Mouse (Mus musculus) v-Abl transformed pro-B cells (cell line): ENCODE data around the gene Srebf1.

Experiments
- in situ Hi-C, 2 experiments: fragments of 400-800 bp; cut with MboI; formaldehyde crosslinking; loops; one replicate each; pipeline ENCODE4 v1.15.1; 2025; ENCODE audit not compliant: unreplicated experiment in 2 of 2

The Srebf1 gene

DNA sequence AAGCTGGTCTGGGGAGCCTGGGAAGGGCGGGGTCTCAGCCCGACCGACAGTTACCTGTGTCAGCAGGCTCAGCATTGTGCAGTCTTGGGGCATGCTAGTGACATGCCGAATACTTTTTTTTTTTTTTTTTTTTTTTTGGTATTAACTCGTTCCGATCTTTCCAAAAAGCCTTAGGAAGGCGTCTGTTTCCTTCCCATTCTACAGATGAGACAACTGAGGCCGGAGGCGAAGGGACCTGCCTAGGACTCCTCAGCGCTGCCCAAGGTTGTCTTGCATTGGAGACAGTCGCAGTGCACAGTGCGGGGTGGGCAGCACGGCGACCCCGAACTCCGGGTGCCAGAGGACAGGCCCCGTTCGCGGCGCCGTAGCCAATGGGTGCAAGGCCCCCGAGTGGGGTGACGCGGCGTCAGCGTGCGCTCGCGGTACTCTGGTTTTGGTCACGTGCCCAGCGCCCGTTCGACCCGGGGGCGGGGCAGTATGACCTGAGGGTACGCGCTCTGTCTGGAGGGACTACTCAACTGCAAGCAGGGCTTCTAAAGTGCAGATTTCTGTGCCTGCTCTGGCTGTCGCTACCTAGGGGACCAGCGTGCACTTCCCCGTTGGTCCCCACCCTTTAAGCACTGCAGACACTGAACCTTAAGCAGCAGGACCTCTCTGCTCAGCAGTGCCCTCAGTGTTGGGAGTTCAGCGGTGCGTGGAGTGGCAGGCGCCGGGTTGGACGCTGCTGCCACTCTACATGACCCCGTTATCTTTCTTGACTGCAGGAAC is at the start of gene Srebf1:
Gene Srebf1 (minus strand): TSS at position 113 of the 768 bp plus-strand sequence.
- in situ Hi-C loops: no loop called here

DNA sequence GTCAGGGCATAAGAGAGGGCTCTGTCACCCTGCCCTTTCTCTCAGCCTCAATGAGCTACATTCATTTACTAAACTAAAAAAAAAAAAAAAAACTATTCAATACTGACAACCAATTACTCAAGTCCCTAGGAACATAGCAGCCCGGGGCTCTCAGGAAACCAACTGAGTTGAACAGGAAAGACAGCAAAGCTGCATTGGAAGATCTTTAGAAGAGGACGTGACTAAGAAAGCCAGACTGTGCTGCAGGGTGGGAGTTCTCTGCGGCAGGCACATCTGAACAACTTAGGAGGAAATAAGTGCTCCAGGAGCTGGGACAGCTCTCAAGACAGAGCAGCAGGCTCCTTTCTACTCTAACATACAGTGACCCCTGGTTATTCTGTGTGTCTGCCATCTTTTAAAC is 46.2 kb upstream of the Srebf1 start:
- in situ Hi-C loops: no loop called here

DNA sequence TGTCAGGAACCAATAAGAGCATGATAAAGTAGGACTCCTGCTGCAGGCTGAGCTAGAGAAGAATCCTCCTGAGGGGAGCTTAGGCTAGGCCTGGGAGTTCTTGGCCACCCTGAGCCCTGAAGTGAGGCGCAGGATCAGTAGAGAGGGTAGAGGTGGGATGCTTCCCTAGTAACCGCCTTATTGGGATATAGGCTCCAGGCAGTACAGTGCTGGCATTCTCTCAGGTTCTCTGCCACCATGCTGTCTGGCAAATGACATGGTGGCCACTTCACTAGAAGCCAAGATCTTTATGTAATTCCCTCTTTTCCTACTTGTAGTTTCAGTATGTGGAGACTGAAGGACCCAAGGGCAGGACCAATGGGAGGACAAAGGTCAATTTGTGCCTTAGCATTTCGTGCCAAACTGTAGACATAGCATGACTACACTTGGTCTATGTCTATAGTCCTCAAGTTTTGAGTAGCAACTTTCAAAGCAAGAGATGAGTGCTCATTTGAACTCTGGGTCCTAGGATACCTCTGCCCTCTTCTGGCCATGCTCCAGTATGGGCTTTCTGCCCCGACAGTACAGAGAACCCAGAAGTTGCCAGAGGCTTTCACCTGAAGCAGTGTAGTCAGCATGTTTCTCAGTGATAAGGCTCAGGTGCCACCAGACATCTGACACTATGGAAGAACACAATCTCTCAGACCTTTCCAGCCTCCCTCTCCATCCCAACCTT is 43.0 kb upstream of the Srebf1 start:
- in situ Hi-C loops: no loop called here

DNA sequence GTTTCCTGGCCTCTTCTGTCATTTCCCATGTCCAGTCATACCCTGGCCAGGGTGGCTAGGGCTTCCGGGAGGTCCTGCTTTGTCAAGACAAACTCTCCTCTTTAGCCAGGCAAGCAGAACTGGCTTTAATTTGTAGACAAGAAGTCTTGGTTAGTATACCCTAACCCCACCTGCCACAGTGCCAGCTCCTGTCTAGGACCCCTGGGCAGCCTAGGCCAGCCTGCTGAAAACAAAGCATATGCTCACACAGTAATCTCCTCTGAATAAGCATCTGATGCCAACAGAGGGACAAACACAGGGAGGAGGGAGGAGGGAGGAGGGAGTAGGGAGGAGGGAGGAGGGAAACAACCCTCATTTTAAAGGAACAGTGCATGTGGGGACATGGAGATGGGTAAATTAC is 42.3 kb upstream of the Srebf1 start:
- in situ Hi-C loops: no loop called here

DNA sequence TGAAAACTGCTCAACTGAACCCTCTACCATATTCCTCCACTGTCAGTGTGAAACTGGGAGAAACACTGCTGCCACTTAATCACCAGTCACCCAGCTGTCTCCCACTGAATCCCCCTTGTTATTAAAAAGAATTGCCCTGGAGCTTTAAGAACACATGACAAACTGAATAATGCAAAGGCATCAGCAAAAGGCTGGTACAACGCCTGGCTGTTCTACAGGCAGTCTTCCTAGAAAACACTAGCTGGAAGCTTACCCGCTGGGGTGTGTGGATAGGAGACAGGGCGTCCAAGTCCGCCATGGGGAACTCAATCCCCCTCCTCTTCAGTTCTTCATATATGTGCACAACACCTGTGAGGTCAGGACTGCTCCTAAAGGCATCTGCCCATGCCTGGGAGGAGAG is 40.0 kb upstream of the Srebf1 start:
- in situ Hi-C loops: no loop called here

DNA sequence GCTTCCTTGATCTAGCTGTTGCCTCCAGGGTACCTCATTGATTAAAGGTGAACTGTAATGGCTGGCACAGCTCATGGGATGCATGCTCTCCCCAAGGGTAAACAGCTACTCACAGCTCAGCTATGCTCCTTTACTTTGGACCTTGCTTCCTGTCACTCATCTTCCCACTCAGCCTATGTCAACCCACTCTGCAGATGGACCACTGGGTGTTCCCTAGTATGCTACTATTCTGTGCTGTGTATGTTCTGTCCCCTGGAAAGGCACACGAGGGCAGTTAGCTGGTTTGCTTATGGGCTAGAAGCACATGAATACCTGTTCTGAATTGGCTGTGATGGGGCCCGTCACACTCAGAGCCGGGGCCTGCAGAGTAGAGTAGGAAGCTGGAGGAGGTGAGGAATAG is 38.4 kb upstream of the Srebf1 start:
- in situ Hi-C loops: no loop called here

DNA sequence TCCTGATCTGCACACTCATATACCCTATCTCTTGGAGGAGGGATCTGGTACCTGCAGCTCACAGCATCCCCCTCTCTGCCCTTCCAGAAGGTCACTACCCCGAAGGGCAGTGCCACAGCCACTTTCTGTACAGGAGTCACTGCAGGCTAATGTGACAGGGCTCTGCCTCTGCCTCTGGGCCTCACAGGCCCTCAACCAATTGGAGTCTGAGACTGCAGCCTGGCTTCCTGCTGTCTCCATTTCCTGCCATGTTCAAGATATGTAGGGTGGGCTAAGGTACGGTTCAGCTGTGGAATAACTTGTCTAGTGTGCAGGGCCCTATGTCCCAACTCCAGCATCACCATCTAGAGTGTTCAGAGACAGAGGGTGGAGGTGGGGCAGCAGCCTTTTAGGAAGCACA is 35.3 kb upstream of the Srebf1 start:
- in situ Hi-C loops: no loop called here

DNA sequence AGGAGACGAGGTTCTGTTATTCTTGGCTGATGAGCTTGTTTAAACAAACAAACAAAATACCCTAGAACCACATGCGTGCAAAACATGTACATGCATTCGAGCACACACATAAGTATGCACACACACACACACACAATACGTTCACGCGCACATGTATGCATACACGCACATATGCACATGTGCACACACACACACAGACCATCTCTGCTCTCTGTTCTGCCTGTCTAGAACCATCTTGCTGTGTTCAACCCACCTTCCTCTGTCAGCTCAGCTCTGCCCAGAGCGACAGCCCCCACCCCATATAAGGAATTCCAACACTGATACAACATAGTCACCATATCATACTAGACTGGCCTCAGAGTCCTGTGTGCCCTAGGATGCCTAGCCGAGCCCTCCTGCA is 34.3 kb upstream of the Srebf1 start:
- in situ Hi-C loops: no loop called here

DNA sequence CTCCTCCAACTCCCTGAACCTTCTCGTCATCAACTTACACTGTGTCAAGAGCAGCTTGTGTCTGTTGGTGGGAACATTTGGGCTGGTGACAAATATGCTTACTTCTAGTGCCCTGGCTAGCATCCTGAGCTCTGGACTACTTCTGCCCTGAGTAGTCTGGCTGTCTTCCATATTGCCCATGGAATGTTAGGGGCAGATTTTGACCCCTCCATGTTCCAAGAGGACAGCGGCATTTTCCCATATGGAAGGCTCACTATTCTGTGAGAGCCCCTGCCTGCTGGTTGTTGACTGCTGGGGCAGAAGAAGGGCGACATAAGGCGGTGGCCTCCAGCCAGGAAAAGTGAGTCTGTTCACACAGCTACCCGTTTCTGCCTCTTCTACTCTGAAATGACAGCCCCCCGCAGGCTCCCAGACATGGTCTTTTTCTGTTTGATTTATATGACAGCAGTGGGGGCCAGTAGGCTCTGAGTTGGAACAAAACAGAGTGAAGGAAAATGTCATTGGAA is 33.8 kb upstream of the Srebf1 start:
- in situ Hi-C loops: no loop called here

DNA sequence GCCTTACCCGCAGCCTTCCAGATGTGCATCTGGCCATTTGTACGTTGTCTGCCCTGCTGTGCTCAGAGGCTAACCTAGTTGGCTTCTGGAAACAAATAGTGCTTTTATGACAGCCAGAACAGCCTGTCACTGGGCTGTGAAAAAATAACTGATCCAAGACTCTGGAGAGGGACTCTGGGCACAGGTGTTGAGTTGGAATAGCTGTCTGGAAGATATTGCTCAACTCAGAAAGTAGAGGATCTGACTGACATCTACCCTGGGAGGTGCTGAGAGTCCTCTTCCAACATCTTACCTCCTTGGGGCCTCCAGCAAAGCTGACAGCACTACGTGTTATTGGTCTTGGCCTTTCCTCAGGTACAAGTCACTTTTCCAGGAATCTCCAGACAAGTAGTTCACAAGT is 33.3 kb upstream of the Srebf1 start:
- in situ Hi-C loops: no loop called here

DNA sequence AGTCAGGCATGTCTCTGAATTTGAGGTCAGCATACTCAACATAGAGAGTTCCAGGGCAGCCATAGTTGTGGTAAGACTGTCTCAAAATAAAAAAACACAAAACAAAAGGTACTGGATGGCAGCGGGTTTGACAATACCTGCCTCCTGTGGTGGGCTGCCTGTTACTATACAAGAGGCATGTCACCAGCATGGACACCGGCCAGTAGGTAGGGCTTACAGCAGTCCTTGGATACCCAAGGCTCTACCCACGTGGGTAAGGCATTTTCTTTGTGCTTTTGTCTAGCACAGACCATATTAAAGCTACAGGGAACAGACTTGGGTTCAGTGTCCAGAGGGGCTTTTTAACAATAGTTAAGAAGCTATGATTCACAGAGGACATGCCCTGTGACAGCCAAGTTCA is 32.8 kb upstream of the Srebf1 start:
- in situ Hi-C loops: no loop called here

DNA sequence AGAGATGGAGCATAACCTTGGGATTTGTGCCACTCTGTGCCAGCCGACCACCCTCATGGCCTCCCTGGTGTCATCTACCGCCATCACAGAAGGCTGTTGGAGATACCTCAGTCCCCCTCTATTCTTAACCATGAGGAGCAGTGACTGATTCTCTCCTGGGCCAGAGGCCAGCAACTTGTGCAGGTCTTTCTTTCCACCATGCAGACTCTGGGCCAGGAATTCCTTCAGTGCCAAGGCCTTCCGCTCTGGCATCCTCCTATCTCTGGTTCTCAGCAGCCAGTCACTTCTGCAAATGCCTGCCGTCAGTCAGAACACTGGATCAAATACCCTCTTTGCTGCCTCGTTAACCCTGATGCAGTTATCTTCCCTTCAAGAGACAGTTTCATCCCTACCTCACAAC is 31.9 kb upstream of the Srebf1 start:
- in situ Hi-C loops: loop anchor here in 1 of 2 experiments (5.0 kb wide), 1 partner anchor 33 kb away; no protein-coding TSS in a partner anchor

DNA sequence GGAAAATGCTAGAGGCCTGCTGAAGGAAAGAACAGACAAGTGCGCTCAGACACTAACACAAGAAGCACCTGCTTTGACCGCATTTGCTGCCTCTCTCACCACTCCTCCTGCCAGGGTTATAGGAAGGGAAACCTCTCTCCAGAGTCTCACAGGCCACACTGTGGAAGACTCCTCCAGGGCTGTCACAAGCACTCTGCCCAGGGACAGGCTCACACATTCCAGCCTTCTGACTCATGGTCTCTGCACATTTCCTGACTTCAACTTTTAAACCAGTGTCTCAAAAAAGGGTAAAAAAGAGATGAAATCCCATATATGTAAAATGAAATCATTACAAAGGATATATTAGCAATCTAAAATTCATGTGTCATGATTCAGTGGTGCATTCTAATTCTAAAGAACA is 31.2 kb upstream of the Srebf1 start:
- in situ Hi-C loops: loop anchor here in 1 of 2 experiments (5.0 kb wide), 1 partner anchor 34 kb away; no protein-coding TSS in a partner anchor

DNA sequence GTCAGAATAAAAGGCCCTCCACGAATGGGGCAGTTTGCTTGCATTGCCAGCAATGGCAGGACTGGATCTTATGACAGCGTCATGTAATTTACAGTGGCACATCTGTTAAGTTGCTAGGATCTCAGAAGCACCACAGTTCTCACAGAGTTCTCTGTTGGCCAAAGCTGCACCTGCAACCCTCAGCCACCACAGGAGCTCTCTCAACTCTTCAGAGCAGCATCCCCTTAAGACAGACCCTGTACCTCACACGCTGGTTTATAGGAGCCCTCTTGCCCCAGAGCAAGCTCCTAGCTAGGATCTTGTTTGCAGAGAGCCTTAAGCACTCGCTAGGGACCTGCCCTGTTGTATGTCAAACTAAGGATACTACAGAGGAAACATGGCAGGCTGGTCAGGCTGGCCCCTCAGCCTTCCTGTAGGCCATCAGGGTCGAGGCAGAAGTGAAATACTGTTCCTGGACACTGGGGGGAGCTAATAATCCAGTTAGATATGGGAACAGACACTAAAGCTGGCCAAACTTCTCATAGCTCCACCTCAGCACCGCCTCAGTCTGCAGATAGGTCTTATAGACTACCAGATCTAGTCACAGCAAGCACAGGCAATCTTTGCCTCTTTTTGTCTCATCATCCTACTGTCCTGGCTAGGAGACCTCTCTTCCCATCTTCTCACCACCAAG is 28.7 kb upstream of the Srebf1 start:
- in situ Hi-C loops: loop anchor here in 1 of 2 experiments (5.0 kb wide), 1 partner anchor 36 kb away; no protein-coding TSS in a partner anchor

DNA sequence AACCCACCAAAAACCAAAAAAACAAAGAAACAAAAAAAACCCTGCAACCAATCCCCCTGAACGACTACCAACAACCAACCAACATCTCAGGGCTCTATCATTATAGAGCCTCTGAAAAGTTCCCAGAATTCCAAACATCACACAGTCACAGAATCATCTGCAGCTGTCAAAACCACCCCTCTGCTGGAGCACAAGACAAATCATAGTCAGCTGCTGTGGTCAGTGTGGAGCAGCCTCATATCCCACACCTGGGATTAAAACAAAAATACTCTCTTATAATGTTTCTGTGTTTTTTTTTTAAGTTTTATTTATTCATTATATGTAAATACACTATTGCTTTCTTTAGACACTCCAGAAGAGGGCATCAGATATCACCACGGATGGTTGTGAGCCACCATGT is 27.5 kb upstream of the Srebf1 start:
- in situ Hi-C loops: loop anchor here in 1 of 2 experiments (5.0 kb wide), 1 partner anchor 37 kb away; no protein-coding TSS in a partner anchor

DNA sequence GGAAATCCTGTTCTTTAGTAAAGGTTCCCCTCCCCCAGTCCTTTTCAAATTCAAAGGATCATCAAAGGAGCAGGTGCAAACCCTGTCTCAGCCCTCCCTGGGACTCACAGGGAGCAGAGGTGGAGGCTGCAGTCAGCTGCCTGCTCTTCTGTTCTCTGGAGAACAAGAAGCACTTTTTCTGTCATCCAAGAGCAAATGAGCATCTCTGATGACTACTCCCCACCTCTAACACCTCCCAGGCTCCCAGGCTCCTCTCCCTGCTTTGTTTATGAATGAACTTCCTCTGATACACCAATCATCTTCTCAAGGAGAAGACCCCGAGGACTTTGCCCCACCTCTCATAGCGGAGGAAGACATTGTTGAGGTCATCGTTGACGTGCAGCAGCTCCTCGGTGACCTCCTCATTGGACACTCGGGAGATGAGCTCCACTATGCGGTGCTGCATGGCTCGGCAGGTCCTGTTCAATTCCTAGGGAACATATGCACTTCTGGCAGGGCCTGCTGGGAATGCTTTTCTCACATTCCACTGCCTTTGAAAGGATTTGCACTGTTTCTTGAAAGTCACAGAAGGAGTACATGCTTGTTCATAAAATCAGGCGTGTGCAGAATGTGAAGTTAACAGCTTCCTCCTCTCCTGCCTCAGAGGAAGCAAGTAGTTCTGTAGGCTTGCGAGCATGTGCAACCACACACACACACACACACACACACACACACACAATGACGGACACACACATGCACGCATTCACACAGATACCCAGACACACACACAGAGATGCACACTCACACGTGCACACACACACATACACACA is 26.4 kb upstream of the Srebf1 start:
- in situ Hi-C loops: no loop called here

DNA sequence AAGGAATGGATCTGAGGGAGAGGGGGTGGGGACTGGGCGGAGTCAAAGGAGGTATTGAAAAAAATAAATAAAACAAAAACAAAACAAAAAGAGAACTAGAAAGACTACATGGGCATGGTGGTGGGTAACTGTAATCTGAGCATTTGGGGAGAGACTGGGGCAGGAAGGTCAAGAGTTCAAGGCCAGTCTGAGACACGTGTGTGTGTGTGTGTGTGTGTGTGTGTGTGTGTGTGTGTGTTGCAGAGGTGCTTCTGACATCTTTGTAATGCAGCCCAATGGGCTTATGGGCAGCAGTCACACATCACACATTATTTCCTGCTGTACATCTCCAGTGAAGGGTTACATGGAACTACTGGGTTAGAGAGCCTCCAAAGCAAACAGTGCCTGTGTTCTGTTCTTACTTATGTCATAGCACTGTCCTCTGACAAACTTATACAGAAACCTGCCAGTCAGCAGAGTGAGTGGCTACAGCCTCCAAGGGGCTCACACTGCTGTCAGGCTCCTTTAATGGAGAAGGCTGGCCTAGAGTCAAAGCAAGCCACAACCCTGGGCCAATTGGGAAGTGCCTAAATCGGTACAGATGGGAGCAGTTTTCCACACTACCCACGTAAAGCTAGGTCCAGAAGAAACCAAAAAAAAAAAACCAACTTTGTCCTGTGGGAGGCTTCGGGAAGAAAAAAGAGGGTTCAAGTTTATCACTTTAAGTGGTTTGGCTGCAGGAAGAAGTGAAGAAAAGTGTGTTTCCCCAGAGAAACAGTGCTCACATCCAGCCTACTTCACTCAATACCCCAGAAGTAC is 25.6 kb upstream of the Srebf1 start:
- in situ Hi-C loops: no loop called here

DNA sequence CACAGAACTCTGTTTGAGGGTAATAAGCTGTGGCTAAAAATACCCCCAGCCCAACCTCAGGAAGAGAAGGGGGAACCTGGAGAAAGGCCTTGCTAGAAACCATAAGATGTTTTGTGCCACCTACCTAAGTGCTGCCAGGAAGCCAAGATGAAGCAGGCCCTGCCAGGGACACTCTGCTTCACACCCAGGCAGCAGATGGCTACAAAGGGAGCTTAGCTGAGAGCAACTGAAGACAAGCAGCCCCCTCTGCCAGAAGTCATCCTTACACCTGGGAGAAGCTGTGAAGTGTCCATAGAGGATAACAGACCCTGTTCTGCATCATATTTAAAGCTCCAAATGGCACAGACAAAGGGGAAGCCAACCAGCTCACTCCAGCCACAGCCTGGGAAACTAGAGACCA is 23.7 kb upstream of the Srebf1 start:
- in situ Hi-C loops: no loop called here

DNA sequence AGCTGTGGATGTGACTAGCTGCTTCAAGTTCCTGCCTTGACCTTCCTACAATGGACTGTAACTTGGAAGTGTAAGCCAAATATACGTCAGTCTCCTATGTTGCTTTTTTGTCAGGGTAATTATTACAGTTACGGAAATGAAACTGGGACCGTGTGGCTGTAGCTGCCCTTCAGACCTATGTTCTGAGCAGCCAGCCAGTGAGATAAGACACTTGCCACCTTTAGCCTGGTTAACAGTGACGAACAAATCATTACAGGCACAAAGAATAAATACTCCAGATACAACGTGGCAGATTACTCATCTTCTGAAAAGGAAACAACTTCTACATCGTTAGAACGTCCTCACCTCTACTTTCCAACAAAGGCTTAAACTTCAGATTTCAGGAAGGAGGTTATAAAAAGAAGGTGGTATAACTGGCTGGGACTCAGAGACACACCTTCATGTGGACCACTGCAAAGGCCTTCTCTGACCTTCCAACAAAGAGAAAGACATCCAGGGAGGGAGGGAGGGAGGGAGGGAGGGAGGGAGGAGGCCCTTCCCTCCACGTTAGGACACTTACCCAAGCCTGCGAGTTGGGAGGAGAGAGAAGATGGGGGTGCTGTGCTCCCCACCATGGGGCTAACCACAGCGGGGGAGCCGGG is 22.2 kb upstream of the Srebf1 start:
- in situ Hi-C loops: no loop called here
